Mouse (Mus musculus) myocyte (in vitro differentiated cells): ENCODE results near the gene Nacad. TPM values are rescaled to one million over a fixed set of nuclear protein-coding genes. Genes with fewer than 3 reads are reported as not detected.
"Not testable (repeated sequence)": the region's sequence is repeated elsewhere in the genome, so short reads cannot be mapped to it uniquely, and the experiment has no call there.

Source experiments
- H3K27me3 ChIP-seq: one replicate; pipeline ENCODE4 v1.6.1; 2011; ENCODE audit not compliant: control insufficient read depth, insufficient read depth, insufficient read length
- H3K36me3 ChIP-seq: one replicate; pipeline ENCODE4 v1.6.1; 2011; ENCODE audit not compliant: control insufficient read depth, insufficient read depth
- H3K4me2 ChIP-seq: one replicate; pipeline ENCODE4 v1.6.1; 2011; ENCODE audit warnings: low read depth, control low read depth
- H3K4me3 ChIP-seq: one replicate; pipeline ENCODE4 v1.5.1; 2011; ENCODE audit warnings: mild to moderate bottlenecking, control low read depth, moderate library complexity
- H3K79me2 ChIP-seq: one replicate; pipeline ENCODE4 v1.6.1; 2011; ENCODE audit not compliant: control insufficient read depth, insufficient read depth
- H3ac ChIP-seq: one replicate; pipeline ENCODE4 v1.6.1; 2011; ENCODE audit not compliant: control insufficient read depth, insufficient read length
- CEBPB ChIP-seq: IDR thresholded peaks from 2 replicates; pipeline ENCODE4 v1.6.1; 2011; ENCODE audit warnings: mild to moderate bottlenecking, moderate library complexity; ENCODE audit not compliant: poor library complexity, insufficient read depth, severe bottlenecking
- E2F4 ChIP-seq: IDR thresholded peaks from one replicate; pipeline ENCODE4 v1.6.1; 2011; ENCODE audit warnings: mild to moderate bottlenecking, control low read depth, moderate library complexity; ENCODE audit not compliant: insufficient read depth
- MAX ChIP-seq: IDR thresholded peaks from one replicate; pipeline ENCODE4 v1.6.1; 2011; ENCODE audit warnings: low read depth, mild to moderate bottlenecking, control low read depth
- MYOD1 ChIP-seq, 3 experiments: IDR thresholded peaks; one replicate each; pipeline ENCODE4 v1.6.1; 2011; ENCODE audit warnings: control low read depth in 2 of 3, low read depth in 2 of 3, mild to moderate bottlenecking in 2 of 3, moderate library complexity in 1 of 3; ENCODE audit not compliant: insufficient read length in 2 of 3, control insufficient read depth in 1 of 3
- MYOG ChIP-seq, 3 experiments: IDR thresholded peaks; one replicate each; pipeline ENCODE4 v1.6.1; 2011; ENCODE audit warnings: control low read depth in 2 of 3, low read depth in 2 of 3, mild to moderate bottlenecking in 2 of 3; ENCODE audit not compliant: insufficient read length in 2 of 3, control insufficient read depth in 1 of 3, insufficient read depth in 1 of 3
- POLR2A ChIP-seq: IDR thresholded peaks from one replicate; pipeline ENCODE4 v1.6.1; 2011; ENCODE audit warnings: low read depth, mild to moderate bottlenecking, control low read depth, moderate library complexity; ENCODE audit not compliant: insufficient read length
- POLR2AphosphoS2 ChIP-seq: IDR thresholded peaks from one replicate; pipeline ENCODE4 v1.6.1; 2011; ENCODE audit warnings: low read depth, control low read depth; ENCODE audit not compliant: insufficient read length
- SRF ChIP-seq: IDR thresholded peaks from one replicate; pipeline ENCODE4 v1.6.1; 2011; ENCODE audit warnings: low read depth; ENCODE audit not compliant: control insufficient read depth, insufficient read length
- TCF3 ChIP-seq: IDR thresholded peaks from one replicate; pipeline ENCODE4 v1.6.1; 2011; ENCODE audit warnings: low read depth, control low read depth; ENCODE audit not compliant: insufficient read length
- USF1 ChIP-seq: IDR thresholded peaks from one replicate; pipeline ENCODE4 v1.6.1; 2011; ENCODE audit warnings: low read depth, mild to moderate bottlenecking, control low read depth, moderate library complexity
- polyA plus RNA-seq: library from polyadenylated mRNA; unstranded; fragments of >200 nt; fragmentation: generic; extraction: Trizol; gene quantifications from one replicate; pipeline ENCODE4 v1.2.1, GENCODE M21; 2012; ENCODE audit warnings: missing spikeins

Gene Nacad
- polyA plus RNA-seq, result 1.00 TPM

- H3ac ChIP-seq, result no peak within 1 kb of the TSS
- H3K27me3 ChIP-seq, result no peaks in the 10 kb centered on the region
- TF ChIP-seq CEBPB (no peak), SRF (no peak), POLR2A (peak; percentile 22), POLR2AphosphoS2 (no peak), MYOG (IDR thresholded peaks at IDR 0.05; ENCODE audit: control insufficient read depth in 1 of 3, insufficient read depth in 1 of 3, insufficient read length in 2 of 3, low read depth in 2 of 3) (no peak)
Observed at GRCm38 (mm10) chr11:6605491-6606399, at the start of gene Nacad. Nacad (minus strand) TSS chr11:6606053.

GRCm38 (mm10) chr11:6654903-6655302, 49.0 kb upstream of the Nacad start:
- TF ChIP-seq POLR2AphosphoS2, result no peak
- no peak for TF ChIP-seq CEBPB
- no peak for TF ChIP-seq MYOD1 (IDR thresholded peaks at IDR 0.05; ENCODE audit: control insufficient read depth in 1 of 3, insufficient read length in 2 of 3, low read depth in 2 of 3)
- no peak overlapping the region for H3K4me2 ChIP-seq

More at GRCm38 (mm10) chr11:6605491-6606399, at the start of gene Nacad:
- peak within 1 kb of the TSS; percentile 52 for H3K4me2 ChIP-seq
- no peaks in the 10 kb centered on the region for H3K79me2 ChIP-seq
- no peak within 1 kb of the TSS for H3K4me3 ChIP-seq
- peaks cover 4% of the 10 kb centered on the region for H3K36me3 ChIP-seq

DNA sequence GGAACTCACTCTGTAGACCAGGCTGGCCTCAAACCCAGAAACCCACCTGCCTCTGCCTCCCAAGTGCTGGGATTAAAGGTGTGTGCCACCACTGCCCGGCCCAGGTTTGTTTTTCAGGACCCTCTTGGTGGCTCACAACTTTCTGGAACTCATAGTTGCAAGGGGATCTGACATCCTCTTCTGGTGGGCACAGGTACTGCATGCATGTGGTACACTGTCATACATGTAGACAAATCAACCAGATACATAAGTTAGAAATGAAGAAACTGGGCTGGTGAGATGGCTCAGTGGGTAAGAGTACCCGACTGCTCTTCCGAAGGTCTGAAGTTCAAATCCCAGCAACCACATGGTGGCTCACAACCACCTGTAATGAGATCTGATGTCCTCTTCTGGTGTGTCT, 47.1 kb upstream of the Nacad start:
- H3K4me3 ChIP-seq, H3ac ChIP-seq, H3K36me3 ChIP-seq, H3K4me2 ChIP-seq, H3K79me2 ChIP-seq: not testable (repeated sequence)
- peaks cover 23% of the 10 kb centered on the region for H3K27me3 ChIP-seq

More at GRCm38 (mm10) chr11:6654903-6655302, 49.0 kb upstream of the Nacad start:
- H3K27me3 ChIP-seq, result peaks cover 28% of the 10 kb centered on the region
- no peaks in the 10 kb centered on the region for H3K79me2 ChIP-seq
- H3K4me3 ChIP-seq, result no peak overlapping the region
- no peaks in the 10 kb centered on the region for H3K36me3 ChIP-seq
- no peak overlapping the region for H3ac ChIP-seq

DNA sequence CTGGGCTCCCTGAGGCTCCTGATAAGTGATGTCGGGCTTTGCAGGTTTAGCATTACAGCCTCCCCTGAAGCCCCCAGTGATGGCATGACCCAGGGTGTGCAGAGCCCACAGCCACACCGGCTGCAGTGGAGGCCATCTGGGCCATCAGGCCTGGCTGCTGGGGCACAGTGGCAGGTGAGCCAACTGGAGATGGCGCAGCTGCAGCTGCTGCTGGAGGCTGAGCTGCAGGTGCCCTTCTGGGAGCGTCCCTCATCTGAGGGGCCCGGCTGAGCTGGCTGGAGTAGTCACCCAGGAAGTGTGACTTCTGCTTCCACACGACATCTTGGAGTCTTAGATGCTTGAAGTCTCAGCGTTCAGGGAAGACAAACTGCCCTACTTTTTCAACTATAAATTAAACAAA, 44.7 kb upstream of the Nacad start:
- Histone ChIP-seq H3K36me3 (no peaks in the 10 kb centered on the region), H3K4me3 (no peak overlapping the region), H3K4me2 (no peak overlapping the region), H3K79me2 (no peaks in the 10 kb centered on the region), H3K27me3 (peaks cover 7% of the 10 kb centered on the region), H3ac (no peak overlapping the region)
- TF ChIP-seq MYOD1 (IDR thresholded peaks at IDR 0.05; ENCODE audit: control insufficient read depth in 1 of 3, insufficient read length in 2 of 3, low read depth in 2 of 3) (peak in 1 of 3 experiments; percentile 50), MYOG (IDR thresholded peaks at IDR 0.05; ENCODE audit: control insufficient read depth in 1 of 3, insufficient read depth in 1 of 3, insufficient read length in 2 of 3, low read depth in 2 of 3) (peak in 1 of 3 experiments; percentile 47), TCF3 (peak; percentile 40), POLR2AphosphoS2 (no peak)

GRCm38 (mm10) chr11:6647831-6648724, 42.2 kb upstream of the Nacad start:
- no peaks in the 10 kb centered on the region for H3K79me2 ChIP-seq
- H3K36me3 ChIP-seq, result no peaks in the 10 kb centered on the region
- no peak for TF ChIP-seq POLR2A
- no peak for TF ChIP-seq MYOG (IDR thresholded peaks at IDR 0.05; ENCODE audit: control insufficient read depth in 1 of 3, insufficient read depth in 1 of 3, insufficient read length in 2 of 3, low read depth in 2 of 3)
- TF ChIP-seq MYOD1 (IDR thresholded peaks at IDR 0.05; ENCODE audit: control insufficient read depth in 1 of 3, insufficient read length in 2 of 3, low read depth in 2 of 3), result no peak
- TF ChIP-seq USF1, result no peak
- TF ChIP-seq TCF3, result no peak
- TF ChIP-seq E2F4, result no peak
- no peak overlapping the region for H3K4me2 ChIP-seq
- peaks cover 16% of the 10 kb centered on the region for H3K27me3 ChIP-seq
- H3K4me3 ChIP-seq, result no peak overlapping the region
- no peak overlapping the region for H3ac ChIP-seq

GRCm38 (mm10) chr11:6644566-6644965, 38.7 kb upstream of the Nacad start:
- no peak overlapping the region for H3ac ChIP-seq
- TF ChIP-seq USF1 (no peak), TCF3 (peak; percentile 3), MYOD1 (IDR thresholded peaks at IDR 0.05; ENCODE audit: control insufficient read depth in 1 of 3, insufficient read length in 2 of 3, low read depth in 2 of 3) (peak in 2 of 3 experiments; percentile 38 to 54), MYOG (IDR thresholded peaks at IDR 0.05; ENCODE audit: control insufficient read depth in 1 of 3, insufficient read depth in 1 of 3, insufficient read length in 2 of 3, low read depth in 2 of 3) (peak in 2 of 3 experiments; percentile 51 to 53), MAX (no peak)
- no peak overlapping the region for H3K4me2 ChIP-seq
- H3K79me2 ChIP-seq, result no peaks in the 10 kb centered on the region
- H3K4me3 ChIP-seq, result no peak overlapping the region
- H3K27me3 ChIP-seq, result peaks cover 12% of the 10 kb centered on the region
- H3K36me3 ChIP-seq, result no peaks in the 10 kb centered on the region
